Mouse (Mus musculus) kidney, postnatal 36 days (tissue): ENCODE data around the gene Alkbh1.

Experiments
- DNase-seq, 2 experiments: peaks; one replicate each; pipeline ENCODE4 v3.0.0; 2021 to 2022; ENCODE audit warnings: mixed read lengths in 2 of 2

The Alkbh1 gene

DNA sequence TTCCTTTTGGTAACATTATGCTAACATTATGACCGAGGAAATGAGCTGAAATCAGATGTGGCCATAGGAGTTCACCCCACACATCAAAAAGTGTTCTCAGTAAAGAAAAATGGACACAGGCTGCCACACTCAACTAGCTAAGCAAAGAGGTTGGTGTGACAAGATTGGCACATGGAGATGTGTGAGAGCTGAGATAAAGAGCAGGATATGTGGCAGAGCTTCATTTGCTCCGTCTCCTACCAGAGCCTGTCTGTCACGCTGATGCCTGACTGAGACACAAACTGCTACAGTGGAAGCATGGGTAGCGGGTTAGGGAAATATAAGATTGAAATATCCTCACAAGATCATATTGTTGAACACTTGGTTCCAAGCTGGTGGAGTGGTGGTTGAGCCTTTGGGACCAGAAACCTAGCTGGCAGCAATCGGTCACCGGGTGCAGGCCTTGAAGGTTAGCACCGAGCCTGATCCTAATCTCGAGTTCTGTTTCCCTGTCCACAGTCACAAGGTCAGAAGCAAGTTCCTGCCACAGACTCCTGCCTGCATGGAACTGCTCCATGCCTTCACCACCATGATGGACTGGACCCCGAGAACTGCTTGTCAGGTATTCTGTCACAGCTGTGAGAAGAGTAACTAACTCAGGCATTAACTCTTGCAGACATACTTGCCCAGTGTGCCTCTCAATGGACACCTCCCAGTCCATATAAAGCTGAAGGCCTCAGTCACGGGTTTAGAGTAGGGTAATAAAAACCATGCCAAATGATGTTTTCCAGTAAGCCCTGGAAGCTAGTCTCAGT, 63.0 kb downstream of the Alkbh1 start:
- no peak for DNase-seq

DNA sequence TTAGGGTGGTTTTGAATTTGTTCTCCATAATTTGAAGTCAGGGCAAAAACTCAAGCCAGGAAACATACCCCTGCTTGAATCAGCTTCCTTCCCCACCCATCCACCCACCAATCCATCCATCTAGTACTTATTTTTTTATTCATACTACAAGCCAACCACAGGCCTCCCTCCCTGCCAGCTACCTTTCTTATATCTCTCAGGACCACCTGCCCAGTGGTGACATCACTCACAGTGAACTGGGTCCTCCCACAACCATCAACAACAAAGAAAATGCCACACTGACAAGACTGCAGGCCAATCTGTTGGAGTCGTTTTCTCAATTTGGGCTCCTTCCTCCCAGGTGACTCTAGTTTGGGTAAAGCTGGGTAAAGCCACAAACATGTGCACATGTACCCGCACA, 64.3 kb downstream of the Alkbh1 start:
- DNase-seq, result no peak
